Mouse (Mus musculus): ENCODE measurements at regions not wholly inside any gene's neighbourhood (a gene's known extent, or its start where the extent isn't known, plus 50 kb on each side); places are given as distances from the start of the nearest gene placed in this dataset.

GRCm38 (mm10) chr1:88623040-88623439, 79.0 kb downstream of the Arl4c start:
- no peak for TF ChIP-seq CTCF (IDR thresholded peaks at IDR 0.05; ENCODE audit: low read depth)
- TF ChIP-seq EP300 (IDR thresholded peaks at IDR 0.05; ENCODE audit: low read depth), result no peak
- ATAC-seq (ENCODE audit: insufficient read depth, low read depth) (no peak), DNase-seq (ENCODE audit: low spot score) (no peak)
- Histone ChIP-seq H3K4me1 (ENCODE audit: control insufficient read depth, insufficient read depth) (0 out of 2 replicates have a peak, but pooled peaks cover 6% of the 10 kb centered on the region), H3K27ac (ENCODE audit: low read depth) (no peak overlapping the region), H3K9me3 (replicated peaks; ENCODE audit: control insufficient read depth, low read length) (no peaks in the 10 kb centered on the region), H3K9ac (replicated peaks; ENCODE audit: low read depth, low read length) (no peak overlapping the region), H3K27me3 (ENCODE audit: control insufficient read depth, insufficient read depth, low read length) (no peaks in the 10 kb centered on the region), H3K36me3 (replicated peaks; ENCODE audit: control insufficient read depth, insufficient read depth, low read length) (no peaks in the 10 kb centered on the region), H3K4me2 (ENCODE audit: low read depth, low read length) (no peak overlapping the region), H3K4me3 (ENCODE audit: low read depth, low read length) (no peak overlapping the region)
- whole genome bisulfite sequencing, result 35% methylated on average over 10 of the region's 10 CpGs

GRCm38 (mm10) chr1:88622356-88622755, 79.7 kb downstream of the Arl4c start:
- no peak overlapping the region for H3K9ac ChIP-seq (replicated peaks; ENCODE audit: low read depth, low read length)
- H3K4me1 ChIP-seq (ENCODE audit: control insufficient read depth, insufficient read depth), result 0 out of 2 replicates have a peak, but pooled peaks cover 6% of the 10 kb centered on the region
- peak overlapping the region; percentile 51; the same call in 1 of the 2 replicates for H3K27ac ChIP-seq (ENCODE audit: low read depth)
- ATAC-seq (ENCODE audit: insufficient read depth, low read depth) (no peak), DNase-seq (ENCODE audit: low spot score) (no peak)
- no peak overlapping the region for H3K4me2 ChIP-seq (ENCODE audit: low read depth, low read length)
- no peaks in the 10 kb centered on the region for H3K9me3 ChIP-seq (replicated peaks; ENCODE audit: control insufficient read depth, low read length)
- TF ChIP-seq CTCF (IDR thresholded peaks at IDR 0.05; ENCODE audit: low read depth), result no peak
- TF ChIP-seq EP300 (IDR thresholded peaks at IDR 0.05; ENCODE audit: low read depth), result no peak
- no peaks in the 10 kb centered on the region for H3K36me3 ChIP-seq (replicated peaks; ENCODE audit: control insufficient read depth, insufficient read depth, low read length)
- 83% methylated on average over 6 of the region's 6 CpGs for WGBS
- H3K4me3 ChIP-seq (ENCODE audit: low read depth, low read length), result no peak overlapping the region
- H3K27me3 ChIP-seq (ENCODE audit: control insufficient read depth, insufficient read depth, low read length), result no peaks in the 10 kb centered on the region

GRCm38 (mm10) chr1:88621214-88621613, 80.8 kb downstream of the Arl4c start:
- WGBS, result 46% methylated on average over 2 of the region's 2 CpGs
- no peak for DNase-seq (ENCODE audit: low spot score)
- no peak overlapping the region; the same call in 1 of the 2 replicates for H3K27ac ChIP-seq (ENCODE audit: low read depth)
- H3K4me1 ChIP-seq (ENCODE audit: control insufficient read depth, insufficient read depth), result 0 out of 2 replicates have a peak, but pooled peaks cover 6% of the 10 kb centered on the region
- no peaks in the 10 kb centered on the region for H3K9me3 ChIP-seq (replicated peaks; ENCODE audit: control insufficient read depth, low read length)
- ATAC-seq (ENCODE audit: insufficient read depth, low read depth), result no peak
- no peak overlapping the region for H3K9ac ChIP-seq (replicated peaks; ENCODE audit: low read depth, low read length)
- H3K4me3 ChIP-seq (ENCODE audit: low read depth, low read length), result no peak overlapping the region
- H3K36me3 ChIP-seq (replicated peaks; ENCODE audit: control insufficient read depth, insufficient read depth, low read length), result no peaks in the 10 kb centered on the region
- TF ChIP-seq EP300 (IDR thresholded peaks at IDR 0.05; ENCODE audit: low read depth), result no peak
- TF ChIP-seq CTCF (IDR thresholded peaks at IDR 0.05; ENCODE audit: low read depth), result no peak
- no peak overlapping the region for H3K4me2 ChIP-seq (ENCODE audit: low read depth, low read length)
- no peaks in the 10 kb centered on the region for H3K27me3 ChIP-seq (ENCODE audit: control insufficient read depth, insufficient read depth, low read length)

- WGBS, result 70% methylated on average over 2 of the region's 2 CpGs
- Histone ChIP-seq H3K36me3 (replicated peaks; ENCODE audit: control insufficient read depth, insufficient read depth, low read length) (no peaks in the 10 kb centered on the region), H3K27ac (ENCODE audit: low read depth) (no peak overlapping the region), H3K27me3 (ENCODE audit: control insufficient read depth, insufficient read depth, low read length) (no peaks in the 10 kb centered on the region), H3K9ac (replicated peaks; ENCODE audit: low read depth, low read length) (no peak overlapping the region), H3K4me3 (ENCODE audit: low read depth, low read length) (no peak overlapping the region), H3K4me2 (ENCODE audit: low read depth, low read length) (no peak overlapping the region), H3K9me3 (replicated peaks; ENCODE audit: control insufficient read depth, low read length) (no peaks in the 10 kb centered on the region), H3K4me1 (ENCODE audit: control insufficient read depth, insufficient read depth) (no peaks in the 10 kb centered on the region)
- DNase-seq (ENCODE audit: low spot score) (no peak), ATAC-seq (ENCODE audit: insufficient read depth, low read depth) (no peak)
- no peak for TF ChIP-seq CTCF (IDR thresholded peaks at IDR 0.05; ENCODE audit: low read depth)
- no peak for TF ChIP-seq EP300 (IDR thresholded peaks at IDR 0.05; ENCODE audit: low read depth)
Observed at GRCm38 (mm10) chr1:88613007-88613406, 89.0 kb downstream of the Arl4c start.

- no peaks in the 10 kb centered on the region for H3K27me3 ChIP-seq (ENCODE audit: control insufficient read depth, insufficient read depth, low read length)
- H3K9me3 ChIP-seq (replicated peaks; ENCODE audit: control insufficient read depth, low read length), result no peaks in the 10 kb centered on the region
- H3K4me3 ChIP-seq (ENCODE audit: low read depth, low read length), result no peak overlapping the region
- H3K27ac ChIP-seq (ENCODE audit: low read depth), result no peak overlapping the region
- ATAC-seq (ENCODE audit: insufficient read depth, low read depth) (no peak), DNase-seq (ENCODE audit: low spot score) (no peak)
- no peaks in the 10 kb centered on the region for H3K4me1 ChIP-seq (ENCODE audit: control insufficient read depth, insufficient read depth)
- no peaks in the 10 kb centered on the region for H3K36me3 ChIP-seq (replicated peaks; ENCODE audit: control insufficient read depth, insufficient read depth, low read length)
- WGBS, result 81% methylated on average over 5 of the region's 5 CpGs
- TF ChIP-seq EP300 (IDR thresholded peaks at IDR 0.05; ENCODE audit: low read depth), result no peak
- TF ChIP-seq CTCF (IDR thresholded peaks at IDR 0.05; ENCODE audit: low read depth), result no peak
- no peak overlapping the region for H3K9ac ChIP-seq (replicated peaks; ENCODE audit: low read depth, low read length)
- no peak overlapping the region for H3K4me2 ChIP-seq (ENCODE audit: low read depth, low read length)
Observed at GRCm38 (mm10) chr1:88611241-88611640, 90.8 kb downstream of the Arl4c start.

GRCm38 (mm10) chr1:88610810-88611209, 91.2 kb downstream of the Arl4c start:
- no peak for ATAC-seq (ENCODE audit: insufficient read depth, low read depth)

More at GRCm38 (mm10) chr1:88610810-88611209, 91.2 kb downstream of the Arl4c start:
- H3K9me3 ChIP-seq (replicated peaks; ENCODE audit: control insufficient read depth, low read length), result no peaks in the 10 kb centered on the region
- no peaks in the 10 kb centered on the region for H3K4me1 ChIP-seq (ENCODE audit: control insufficient read depth, insufficient read depth)
- no peak overlapping the region for H3K4me3 ChIP-seq (ENCODE audit: low read depth, low read length)
- no peak overlapping the region for H3K27ac ChIP-seq (ENCODE audit: low read depth)
- TF ChIP-seq EP300 (IDR thresholded peaks at IDR 0.05; ENCODE audit: low read depth) (no peak), CTCF (IDR thresholded peaks at IDR 0.05; ENCODE audit: low read depth) (no peak)
- H3K36me3 ChIP-seq (replicated peaks; ENCODE audit: control insufficient read depth, insufficient read depth, low read length), result no peaks in the 10 kb centered on the region
- no peak for DNase-seq (ENCODE audit: low spot score)
- H3K9ac ChIP-seq (replicated peaks; ENCODE audit: low read depth, low read length), result no peak overlapping the region
- 83% methylated on average over 9 of the region's 9 CpGs for WGBS
- H3K27me3 ChIP-seq (ENCODE audit: control insufficient read depth, insufficient read depth, low read length), result no peaks in the 10 kb centered on the region
- no peak overlapping the region for H3K4me2 ChIP-seq (ENCODE audit: low read depth, low read length)
